Mouse (Mus musculus) induced T-regulatory cell, adult 2 months (primary cell): ENCODE data around the gene Akr7a5.

Source experiments
- DNase-seq: peaks from one replicate; pipeline ENCODE4 v3.0.0-alpha.2; 2012; ENCODE audit warnings: low read depth

Gene Akr7a5

GRCm38 (mm10) chr4:139310171-139310898, at the start of gene Akr7a5, which contains the start of gene Pqlc2:
Gene Akr7a5, plus strand, starts transcription at chr4:139310744.
Gene Pqlc2, minus strand, starts transcription at chr4:139310708.
- peak; percentile 96 for DNase-seq

GRCm38 (mm10) chr4:139262981-139263380, 47.6 kb upstream of the Akr7a5 start:
- DNase-seq = no peak

- no peak for DNase-seq
Measured at GRCm38 (mm10) chr4:139265783-139266499, 44.6 kb upstream of the Akr7a5 start.

GRCm38 (mm10) chr4:139266500-139266865, 44.1 kb upstream of the Akr7a5 start:
- DNase-seq = no peak

GRCm38 (mm10) chr4:139267335-139267734, 43.2 kb upstream of the Akr7a5 start:
- no peak for DNase-seq

GRCm38 (mm10) chr4:139268242-139268641, 42.3 kb upstream of the Akr7a5 start:
- DNase-seq = no peak

- no peak for DNase-seq
Measured at GRCm38 (mm10) chr4:139270168-139270567, 40.4 kb upstream of the Akr7a5 start.

GRCm38 (mm10) chr4:139271562-139271961, 39.0 kb upstream of the Akr7a5 start:
- no peak for DNase-seq

GRCm38 (mm10) chr4:139272951-139273680, 37.4 kb upstream of the Akr7a5 start:
- DNase-seq = no peak

- no peak for DNase-seq
Measured at GRCm38 (mm10) chr4:139274573-139274972, 36.0 kb upstream of the Akr7a5 start.

- DNase-seq = no peak
Measured at GRCm38 (mm10) chr4:139276411-139276810, 34.1 kb upstream of the Akr7a5 start.

- DNase-seq = no peak
Measured at GRCm38 (mm10) chr4:139280530-139280929, 30.0 kb upstream of the Akr7a5 start.

GRCm38 (mm10) chr4:139281791-139282345, 28.7 kb upstream of the Akr7a5 start:
- no peak for DNase-seq

- DNase-seq = no peak
Measured at GRCm38 (mm10) chr4:139282955-139283417, 27.6 kb upstream of the Akr7a5 start.

GRCm38 (mm10) chr4:139284877-139285276, 25.7 kb upstream of the Akr7a5 start:
- no peak for DNase-seq

GRCm38 (mm10) chr4:139286234-139286633, 24.3 kb upstream of the Akr7a5 start:
- no peak for DNase-seq

- peak; percentile 82 for DNase-seq
Measured at GRCm38 (mm10) chr4:139287122-139287863, 23.3 kb upstream of the Akr7a5 start.

GRCm38 (mm10) chr4:139289017-139289416, 21.5 kb upstream of the Akr7a5 start:
- peak; percentile 61 for DNase-seq

GRCm38 (mm10) chr4:139291099-139291498, 19.4 kb upstream of the Akr7a5 start:
- DNase-seq = no peak

GRCm38 (mm10) chr4:139292038-139292437, 18.5 kb upstream of the Akr7a5 start:
- DNase-seq = no peak

GRCm38 (mm10) chr4:139297566-139297965, 13.0 kb upstream of the Akr7a5 start:
- no peak for DNase-seq
